Mouse (Mus musculus) forebrain, embryonic 10.5 days (tissue): Measurements from ENCODE around the gene Dmbt1. TPM values are rescaled to one million over a fixed set of nuclear protein-coding genes. Genes with fewer than 3 reads are reported as not detected.

Experiments used
- DNase-seq: peaks from one replicate; pipeline ENCODE4 v3.0.0-alpha.2; 2017; ENCODE audit warnings: low spot score; ENCODE audit errors: extremely low spot score
- H3K27ac ChIP-seq: fragments of 300-500 bp; sonication (generic); 2 replicates; pipeline ENCODE4 v1.5.1; 2016; ENCODE audit warnings: mild to moderate bottlenecking
- H3K27me3 ChIP-seq: fragments of 300-500 bp; sonication (generic); 2 replicates; pipeline ENCODE4 v1.6.1; 2016; ENCODE audit warnings: mild to moderate bottlenecking; ENCODE audit not compliant: poor library complexity, severe bottlenecking
- H3K36me3 ChIP-seq: fragments of 300-500 bp; sonication (generic); replicated peaks from 2 replicates; pipeline ENCODE4 v1.6.1; 2016; ENCODE audit warnings: mild to moderate bottlenecking, moderate library complexity
- H3K4me1 ChIP-seq: fragments of 300-500 bp; sonication (generic); 2 replicates; pipeline ENCODE4 v1.6.1; 2016
- H3K4me3 ChIP-seq: fragments of 300-500 bp; sonication (generic); 2 replicates; pipeline ENCODE4 v1.5.1; 2016; ENCODE audit warnings: mild to moderate bottlenecking, moderate library complexity
- H3K9me3 ChIP-seq: fragments of 300-500 bp; sonication (generic); 2 replicates; pipeline ENCODE4 v1.6.1; 2016; ENCODE audit warnings: mild to moderate bottlenecking, moderate library complexity
- WGBS: fragments of 180-500 bp; shearing (Covaris S2); methylation state at CpG from one replicate; pipeline ENCODE4 v1.1.7; 2016; 5-methylcytosine and 5-hydroxymethylcytosine counted together
- polyA plus RNA-seq: library from polyadenylated mRNA; unstranded; fragments of >200 nt; fragmentation: Nextera tagmentation; extraction: Ambion mirVana; gene quantifications from 2 replicates; pipeline ENCODE4 v1.2.1, GENCODE M21; 2016

Dmbt1 gene
- polyA plus RNA-seq, 1 experiment from 2014 or later: not detected

DNA sequence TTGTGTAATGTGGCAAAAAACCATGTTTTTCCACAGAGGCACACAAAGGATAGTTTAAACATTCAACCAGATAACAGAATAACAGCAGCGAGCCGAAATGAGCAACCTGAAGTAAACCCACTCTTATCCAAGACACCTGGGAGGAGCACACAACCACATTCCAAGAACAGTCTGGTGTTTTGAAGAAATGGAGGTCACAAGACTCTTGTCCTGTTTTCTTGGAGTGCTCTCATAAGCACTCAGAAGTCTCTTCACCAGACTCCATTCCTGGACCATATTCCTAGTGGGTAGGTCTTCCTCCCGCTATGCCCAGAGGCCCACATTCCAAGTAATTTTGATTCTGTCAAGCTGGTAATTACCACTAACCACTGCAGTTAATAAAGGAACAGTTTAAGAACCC lies 118.3 kb downstream of the Dmbt1 start:
- Histone ChIP-seq H3K27me3 (no peaks in the 10 kb centered on the region), H3K4me1 (no peaks in the 10 kb centered on the region)

DNA sequence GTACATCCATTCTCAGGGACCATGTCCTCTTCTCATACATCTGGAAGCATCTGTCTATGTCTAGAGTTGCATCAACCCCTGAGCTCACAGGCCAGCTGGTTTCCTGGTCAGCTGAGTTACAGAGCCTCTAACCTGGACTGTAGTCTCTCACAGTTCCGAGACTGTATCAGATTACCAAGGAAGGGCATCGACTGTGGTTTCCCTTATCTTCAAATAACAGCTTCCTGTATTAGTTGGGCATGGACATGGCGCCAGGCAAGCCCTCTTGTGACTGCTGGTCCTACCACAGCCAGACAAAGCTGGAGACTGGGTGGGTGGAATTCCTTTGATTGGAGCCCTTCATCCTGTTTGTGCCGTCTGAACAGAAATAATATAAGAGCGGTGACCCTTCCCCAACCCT lies 121.2 kb downstream of the Dmbt1 start:
- Histone ChIP-seq H3K9me3 (no peaks in the 10 kb centered on the region), H3K27ac (no peak overlapping the region), H3K4me3 (no peak overlapping the region), H3K27me3 (no peaks in the 10 kb centered on the region), H3K4me1 (no peaks in the 10 kb centered on the region), H3K36me3 (no peaks in the 10 kb centered on the region)
- WGBS: 89% methylated on average over 5 of the region's 5 CpGs
- no peak for DNase-seq

More for the DNA sequence above, 118.3 kb downstream of the Dmbt1 start:
- H3K9me3 ChIP-seq: no peaks in the 10 kb centered on the region
- no peaks in the 10 kb centered on the region for H3K36me3 ChIP-seq
- H3K27ac ChIP-seq: no peak overlapping the region
- no peak overlapping the region for H3K4me3 ChIP-seq
- no peak for DNase-seq
- WGBS: 91% methylated on average over 3 of the region's 3 CpGs

DNA sequence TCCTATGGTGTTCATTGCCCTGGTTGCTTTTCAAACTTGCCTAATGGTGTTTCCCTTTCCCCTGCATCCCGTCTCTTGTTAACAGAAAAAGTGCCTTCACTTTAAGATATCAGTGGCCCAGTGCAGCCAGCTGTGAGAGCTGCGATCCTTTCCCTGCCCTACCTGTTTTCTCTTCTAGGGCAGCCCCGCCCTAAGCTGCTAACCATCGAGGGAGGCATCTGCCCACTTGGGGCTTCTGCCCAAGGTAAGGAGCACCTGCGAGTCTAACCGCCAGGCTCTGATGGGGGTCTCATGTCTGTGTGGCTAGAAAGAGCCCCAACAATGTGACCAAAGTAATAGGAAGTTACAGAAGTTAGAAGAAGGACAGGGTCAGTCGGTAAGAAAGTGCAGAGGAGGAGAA lies 130.4 kb downstream of the Dmbt1 start:
- 75% methylated on average over 7 of the region's 7 CpGs for WGBS
- no peaks in the 10 kb centered on the region for H3K9me3 ChIP-seq
- H3K4me1 ChIP-seq: no peaks in the 10 kb centered on the region
- no peaks in the 10 kb centered on the region for H3K36me3 ChIP-seq
- no peak for DNase-seq
- no peak overlapping the region for H3K27ac ChIP-seq
- H3K4me3 ChIP-seq: no peak overlapping the region
- no peaks in the 10 kb centered on the region for H3K27me3 ChIP-seq

GRCm38 (mm10) chr7:131167771-131168170 lies 135.9 kb downstream of the Dmbt1 start:
- WGBS: 84% methylated on average over 3 of the region's 3 CpGs
- Histone ChIP-seq H3K4me1 (no peaks in the 10 kb centered on the region), H3K27ac (no peak overlapping the region)

GRCm38 (mm10) chr7:131169099-131169498 lies 137.2 kb downstream of the Dmbt1 start:
- Histone ChIP-seq H3K4me1 (no peaks in the 10 kb centered on the region), H3K36me3 (no peaks in the 10 kb centered on the region), H3K27me3 (no peaks in the 10 kb centered on the region), H3K4me3 (no peak overlapping the region), H3K9me3 (no peaks in the 10 kb centered on the region), H3K27ac (no peak overlapping the region)
- WGBS: 78% methylated on average over 2 of the region's 2 CpGs
- no peak for DNase-seq

More at GRCm38 (mm10) chr7:131167771-131168170, 135.9 kb downstream of the Dmbt1 start:
- Histone ChIP-seq H3K36me3 (no peaks in the 10 kb centered on the region), H3K9me3 (no peaks in the 10 kb centered on the region), H3K4me3 (no peak overlapping the region), H3K27me3 (no peaks in the 10 kb centered on the region)
- DNase-seq: no peak

Other genes with a start within 250 kb of the Dmbt1 start
- gene Plekha1, start 166.3 kb upstream of the Dmbt1 start, polyA plus RNA-seq: 31.7 and 37.3 TPM in 2 replicates
- gene Htra1, start 95.9 kb upstream of the Dmbt1 start, polyA plus RNA-seq: 1.4 and 2.1 TPM in 2 replicates
- not detected in 2 replicates for gene 4933402N03Rik, start 114.3 kb downstream of the Dmbt1 start, polyA plus RNA-seq
- not detected in 2 replicates for gene 5430419D17Rik, start 142.3 kb downstream of the Dmbt1 start, polyA plus RNA-seq